Mouse (Mus musculus) midbrain, embryonic 10.5 days (tissue): ENCODE measurements at regions not wholly inside any gene's neighbourhood (a gene's known extent, or its start where the extent isn't known, plus 50 kb on each side); places are given as distances from the start of the nearest gene placed in this dataset.
"Not testable (repeated sequence)": the region's sequence is repeated elsewhere in the genome, so short reads cannot be mapped to it uniquely, and the experiment has no call there.

Experiments used
- DNase-seq: peaks from one replicate; pipeline ENCODE4 v3.0.0-alpha.2; 2017; ENCODE audit warnings: low spot score
- H3K27ac ChIP-seq: fragments of 300-500 bp; sonication (generic); replicated peaks from 2 replicates; pipeline ENCODE4 v1.5.1; 2016; ENCODE audit warnings: mild to moderate bottlenecking
- H3K27me3 ChIP-seq: fragments of 300-500 bp; sonication (generic); 2 replicates; pipeline ENCODE4 v1.6.1; 2016; ENCODE audit warnings: low read depth, mild to moderate bottlenecking; ENCODE audit not compliant: poor library complexity, severe bottlenecking
- H3K36me3 ChIP-seq: fragments of 300-500 bp; sonication (generic); 2 replicates; pipeline ENCODE4 v1.6.1; 2016; ENCODE audit warnings: mild to moderate bottlenecking, moderate library complexity
- H3K4me1 ChIP-seq: fragments of 300-500 bp; sonication (generic); 2 replicates; pipeline ENCODE4 v1.6.1; 2016
- H3K4me3 ChIP-seq: fragments of 300-500 bp; sonication (generic); 2 replicates; pipeline ENCODE4 v1.5.1; 2016; ENCODE audit warnings: mild to moderate bottlenecking, moderate library complexity
- H3K9me3 ChIP-seq: fragments of 300-500 bp; sonication (generic); replicated peaks from 2 replicates; pipeline ENCODE4 v1.6.1; 2016; ENCODE audit warnings: mild to moderate bottlenecking
- WGBS: fragments of 180-500 bp; shearing (Covaris S2); methylation state at CpG from one replicate; pipeline ENCODE4 v1.1.7; 2016; 5-methylcytosine and 5-hydroxymethylcytosine counted together

DNA sequence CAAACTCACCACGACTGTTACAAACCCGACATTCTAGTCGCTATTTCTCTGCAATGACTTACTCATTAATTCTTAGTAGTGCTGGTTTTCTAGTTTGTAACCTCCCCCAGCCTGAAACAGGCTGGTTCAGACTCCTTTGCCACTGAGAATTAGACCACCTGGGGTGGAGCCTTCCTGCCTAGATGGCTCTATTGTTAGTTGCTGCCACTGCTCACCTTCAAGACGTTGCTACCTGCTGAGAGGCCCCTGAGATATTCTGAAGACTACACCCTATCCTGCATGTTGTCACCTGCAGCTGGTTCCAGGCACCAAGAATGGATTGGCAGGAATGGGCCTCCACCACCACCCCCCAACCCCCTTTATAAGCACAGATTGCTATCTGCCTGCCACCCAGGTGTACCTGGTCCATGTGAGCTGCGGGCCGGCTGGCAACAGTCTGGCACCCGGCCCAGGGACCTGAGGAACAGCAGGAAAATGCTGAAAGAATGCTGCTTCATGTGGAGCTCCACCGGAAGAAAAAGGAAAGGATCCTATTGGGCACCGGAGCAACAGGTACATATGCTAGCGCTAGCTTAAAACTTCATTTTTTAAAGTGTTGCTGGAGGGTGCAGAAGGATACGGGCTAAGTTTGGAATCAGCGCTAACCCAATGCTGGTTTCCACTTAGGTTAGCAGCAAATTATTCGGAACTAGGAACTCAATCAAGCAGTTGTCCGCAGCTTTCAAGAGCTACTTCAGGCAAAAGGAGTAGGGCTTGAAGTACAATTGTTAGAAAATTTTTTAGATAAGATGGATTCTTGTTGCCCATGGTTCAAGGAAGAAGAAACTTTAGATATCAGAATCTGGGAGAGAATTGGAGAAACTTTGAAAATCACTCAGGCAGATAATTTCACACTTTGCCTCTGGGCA lies 129.4 kb upstream of the Trim24 start:
- Histone ChIP-seq H3K27ac (no peak overlapping the region), H3K27me3 (no peaks in the 10 kb centered on the region), H3K4me1 (no peaks in the 10 kb centered on the region), H3K4me3 (no peak overlapping the region), H3K36me3 (no peaks in the 10 kb centered on the region), H3K9me3 (peaks cover 9% of the 10 kb centered on the region)
- 91% methylated on average over 14 of the region's 14 CpGs for WGBS
- no peak for DNase-seq

DNA sequence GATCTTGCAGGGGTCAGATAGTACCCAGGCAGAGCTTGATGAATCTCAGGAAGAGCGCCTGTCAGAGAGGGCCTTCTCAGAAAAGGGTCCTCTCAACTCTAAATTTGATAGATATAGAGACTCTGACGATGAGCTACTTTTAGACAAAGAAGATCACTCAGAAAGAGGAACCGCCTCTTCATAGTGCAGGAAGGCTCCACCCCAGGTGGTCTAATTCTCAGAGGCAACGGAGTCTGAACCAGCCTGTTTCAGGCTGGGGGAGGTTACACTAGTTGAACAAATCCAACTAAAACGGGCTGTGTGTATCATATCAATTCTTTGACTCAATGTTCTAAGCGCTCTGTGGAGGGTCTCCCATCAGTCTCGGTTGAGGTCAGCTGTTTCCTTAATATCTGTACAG lies 128.7 kb upstream of the Trim24 start:
- H3K27ac ChIP-seq, H3K27me3 ChIP-seq, H3K36me3 ChIP-seq, DNase-seq, H3K4me1 ChIP-seq, H3K4me3 ChIP-seq: not testable (repeated sequence)
- 84% methylated on average over 7 of the region's 7 CpGs for WGBS
- H3K9me3 ChIP-seq: peaks cover 15% of the 10 kb centered on the region

GRCm38 (mm10) chr6:37744679-37745078 lies 125.9 kb upstream of the Trim24 start:
- no peaks in the 10 kb centered on the region for H3K27me3 ChIP-seq
- peaks cover 8% of the 10 kb centered on the region; the same call in 1 of the 2 replicates for H3K4me1 ChIP-seq
- H3K27ac ChIP-seq: no peak overlapping the region
- DNase-seq: no peak
- no peaks in the 10 kb centered on the region for H3K36me3 ChIP-seq
- H3K4me3 ChIP-seq: no peak overlapping the region
- peaks cover 12% of the 10 kb centered on the region; the same call in 1 of the 2 replicates for H3K9me3 ChIP-seq
- WGBS: 87% methylated on average over 4 of the region's 4 CpGs

DNA sequence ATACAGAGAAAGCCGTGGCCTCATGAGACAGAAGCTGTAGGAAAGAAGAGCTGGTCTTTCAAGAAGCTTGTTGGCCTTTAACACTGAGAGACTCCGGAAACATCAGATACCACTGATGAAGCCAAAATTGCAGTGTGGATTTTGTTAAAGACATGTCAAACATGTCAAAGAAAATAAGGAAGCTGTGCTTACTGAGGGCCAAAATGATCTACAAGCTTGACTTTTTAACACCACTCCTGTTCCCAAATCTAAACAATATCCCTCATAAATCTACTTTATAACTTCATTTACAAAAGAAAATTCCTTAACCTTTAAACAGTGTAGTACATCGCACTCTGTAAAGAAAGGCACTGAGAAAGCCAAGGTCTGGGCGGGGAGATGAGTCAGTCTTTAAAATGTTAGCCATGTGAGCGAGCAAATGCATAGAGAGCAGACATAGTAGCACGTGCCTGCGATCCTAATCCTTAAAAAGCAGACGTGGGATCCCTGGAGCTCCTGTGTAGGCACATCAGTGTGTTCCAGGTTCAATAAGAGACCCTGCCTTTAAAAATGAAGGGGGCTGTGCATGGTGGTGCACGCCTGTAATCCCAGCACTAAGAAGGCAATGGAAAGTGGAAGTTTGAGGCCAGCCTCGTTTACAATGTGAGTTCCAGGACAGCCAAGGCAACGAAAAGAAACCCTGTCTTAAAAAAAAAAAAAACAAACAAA lies 125.1 kb upstream of the Trim24 start:
- no peak overlapping the region for H3K4me3 ChIP-seq
- H3K4me1 ChIP-seq: peaks cover 8% of the 10 kb centered on the region; the same call in 1 of the 2 replicates
- DNase-seq: no peak
- no peaks in the 10 kb centered on the region for H3K27me3 ChIP-seq
- H3K9me3 ChIP-seq: peaks cover 12% of the 10 kb centered on the region; the same call in 1 of the 2 replicates
- H3K36me3 ChIP-seq: no peaks in the 10 kb centered on the region
- no peak overlapping the region for H3K27ac ChIP-seq
- 94% methylated on average over 11 of the region's 11 CpGs for WGBS

DNA sequence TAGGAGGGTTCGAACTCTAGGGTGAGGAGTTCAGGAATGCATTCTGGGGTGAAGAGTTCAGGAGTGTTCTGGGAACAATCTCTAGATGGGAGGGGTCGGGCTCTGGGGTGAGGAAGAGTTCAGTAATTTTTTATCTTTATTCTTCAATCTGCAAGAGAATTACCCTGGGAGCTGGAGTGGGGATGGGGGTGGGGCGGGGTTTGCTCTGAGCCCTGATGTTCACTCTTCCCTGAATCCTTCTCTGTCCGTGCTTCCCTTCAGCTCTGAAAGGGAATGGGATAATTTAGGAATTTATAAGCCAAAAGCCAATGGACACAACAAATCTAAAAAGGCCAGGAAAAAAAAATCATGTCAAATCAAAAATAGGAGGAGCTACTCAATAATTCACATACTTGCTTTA lies 122.8 kb upstream of the Trim24 start:
- H3K27ac ChIP-seq, H3K4me3 ChIP-seq, H3K27me3 ChIP-seq, DNase-seq, H3K4me1 ChIP-seq, H3K36me3 ChIP-seq: not testable (repeated sequence)
- WGBS: 90% methylated on average over 4 of the region's 4 CpGs
- H3K9me3 ChIP-seq: peaks cover 12% of the 10 kb centered on the region; the same call in 1 of the 2 replicates

GRCm38 (mm10) chr6:37748296-37748980 lies 122.2 kb upstream of the Trim24 start:
- Histone ChIP-seq H3K27me3 (no peaks in the 10 kb centered on the region), H3K9me3 (peaks cover 12% of the 10 kb centered on the region; the same call in 1 of the 2 replicates), H3K27ac (no peak overlapping the region), H3K36me3 (no peaks in the 10 kb centered on the region), H3K4me3 (no peak overlapping the region), H3K4me1 (peaks cover 8% of the 10 kb centered on the region; the same call in 1 of the 2 replicates)
- no peak for DNase-seq
- 67% methylated on average over 8 of the region's 8 CpGs for WGBS

GRCm38 (mm10) chr6:37749016-37749415 lies 121.6 kb upstream of the Trim24 start:
- 87% methylated on average over 5 of the region's 5 CpGs for WGBS
- Histone ChIP-seq H3K9me3 (peaks cover 12% of the 10 kb centered on the region; the same call in 1 of the 2 replicates), H3K4me3 (no peak overlapping the region), H3K27me3 (no peaks in the 10 kb centered on the region), H3K27ac (no peak overlapping the region), H3K4me1 (peaks cover 8% of the 10 kb centered on the region; the same call in 1 of the 2 replicates), H3K36me3 (no peaks in the 10 kb centered on the region)
- DNase-seq: no peak

- H3K4me1 ChIP-seq: peaks cover 8% of the 10 kb centered on the region; the same call in 1 of the 2 replicates
- H3K4me3 ChIP-seq: no peak overlapping the region
- H3K36me3 ChIP-seq: no peaks in the 10 kb centered on the region
- DNase-seq: no peak
- H3K27me3 ChIP-seq: no peaks in the 10 kb centered on the region
- H3K27ac ChIP-seq: no peak overlapping the region
- WGBS: 94% methylated on average over 3 of the region's 3 CpGs
- peaks cover 12% of the 10 kb centered on the region; the same call in 1 of the 2 replicates for H3K9me3 ChIP-seq
These were observed 120.3 kb upstream of the Trim24 start for GRCm38 (mm10) chr6:37750271-37750670.

GRCm38 (mm10) chr6:37751701-37752100 lies 118.9 kb upstream of the Trim24 start:
- no peak overlapping the region for H3K4me3 ChIP-seq
- peaks cover 8% of the 10 kb centered on the region; the same call in 1 of the 2 replicates for H3K4me1 ChIP-seq
- H3K27ac ChIP-seq: no peak overlapping the region
- no peaks in the 10 kb centered on the region for H3K36me3 ChIP-seq
- no peak for DNase-seq
- H3K27me3 ChIP-seq: no peaks in the 10 kb centered on the region
- peaks cover 8% of the 10 kb centered on the region; the same call in 1 of the 2 replicates for H3K9me3 ChIP-seq

GRCm38 (mm10) chr6:37761003-37761402 lies 109.6 kb upstream of the Trim24 start:
- H3K36me3 ChIP-seq, H3K4me1 ChIP-seq, DNase-seq, H3K27ac ChIP-seq, H3K4me3 ChIP-seq, H3K27me3 ChIP-seq: not testable (repeated sequence)
- H3K9me3 ChIP-seq: peaks cover 10% of the 10 kb centered on the region; the same call in 1 of the 2 replicates
- 89% methylated on average over 4 of the region's 5 CpGs for WGBS

DNA sequence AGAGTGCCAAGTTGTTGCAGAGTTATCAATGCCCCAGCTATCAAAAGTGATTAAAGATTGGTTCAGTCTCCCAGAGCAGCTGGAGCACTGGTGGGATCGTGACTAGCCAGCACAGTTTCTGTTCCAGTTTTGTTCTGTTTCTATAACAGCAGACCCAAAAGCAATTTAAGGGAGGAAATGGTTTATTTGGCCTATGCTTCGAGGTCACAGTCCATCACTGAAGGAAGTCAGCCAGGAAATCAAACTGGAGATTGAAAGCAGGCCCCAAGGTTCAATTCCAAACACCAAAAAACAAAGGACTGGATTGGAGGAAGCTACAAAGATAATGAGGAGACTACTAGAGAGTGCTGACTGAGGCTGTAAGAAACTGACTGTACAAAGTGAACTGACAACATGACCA lies 107.6 kb upstream of the Trim24 start:
- no peak overlapping the region for H3K27ac ChIP-seq
- 77% methylated on average over 2 of the region's 2 CpGs for WGBS
- H3K27me3 ChIP-seq: no peaks in the 10 kb centered on the region
- H3K4me3 ChIP-seq: no peak overlapping the region
- H3K4me1 ChIP-seq: no peaks in the 10 kb centered on the region
- H3K9me3 ChIP-seq: no peaks in the 10 kb centered on the region
- no peak for DNase-seq
- no peaks in the 10 kb centered on the region for H3K36me3 ChIP-seq

DNA sequence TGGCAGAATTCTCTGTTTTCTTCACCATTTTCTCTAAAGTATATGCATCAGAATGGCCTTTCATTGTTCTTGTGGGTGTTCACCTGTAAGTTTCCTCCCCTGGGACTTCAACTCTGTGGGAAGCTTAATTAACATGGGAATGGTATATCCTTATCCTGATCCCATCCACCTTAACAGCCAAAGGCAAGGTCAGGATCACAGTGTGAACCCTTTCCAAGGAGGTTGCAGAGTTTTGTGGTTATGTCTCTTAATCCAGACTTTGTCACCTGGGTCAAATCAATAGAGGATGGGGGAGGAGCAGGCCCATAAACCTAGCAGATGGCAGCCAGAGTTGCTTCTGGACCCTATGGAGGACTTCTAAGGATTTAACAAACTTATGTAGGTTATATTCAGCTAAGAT lies 102.9 kb upstream of the Trim24 start:
- Histone ChIP-seq H3K27ac (no peak overlapping the region), H3K4me1 (no peaks in the 10 kb centered on the region), H3K36me3 (no peaks in the 10 kb centered on the region), H3K4me3 (no peak overlapping the region), H3K27me3 (no peaks in the 10 kb centered on the region), H3K9me3 (no peaks in the 10 kb centered on the region)
- no peak for DNase-seq
